Mouse (Mus musculus) kidney, adult 2 months (tissue): ENCODE data around the gene Abce1.

Experiments
- CTCF ChIP-seq: fragments of 200-500 bp; conservative IDR thresholded peaks from 2 replicates; pipeline ENCODE4 v1.5.1; 2011; ENCODE audit warnings: low read depth, mild to moderate bottlenecking, control low read depth, low read length, moderate library complexity, mixed read lengths; ENCODE audit not compliant: insufficient read depth, insufficient read length
- POLR2A ChIP-seq: fragments of 200-500 bp; IDR thresholded peaks from one replicate; pipeline ENCODE4 v1.6.1; 2011; ENCODE audit warnings: low read depth, low read length, control low read depth

- TF ChIP-seq CTCF: no peak
- no peak for TF ChIP-seq POLR2A
Measured at GRCm38 (mm10) chr8:79680965-79681364, 30.6 kb downstream of the Abce1 start.
